Mouse (Mus musculus): ENCODE results near the gene Tspan4. TPM values are rescaled to one million over a fixed set of nuclear protein-coding genes. Genes with fewer than 3 reads are reported as not detected.

Gene Tspan4
- polyA plus RNA-seq, 1 experiment from 2014 or later, result 35.8 TPM

DNA sequence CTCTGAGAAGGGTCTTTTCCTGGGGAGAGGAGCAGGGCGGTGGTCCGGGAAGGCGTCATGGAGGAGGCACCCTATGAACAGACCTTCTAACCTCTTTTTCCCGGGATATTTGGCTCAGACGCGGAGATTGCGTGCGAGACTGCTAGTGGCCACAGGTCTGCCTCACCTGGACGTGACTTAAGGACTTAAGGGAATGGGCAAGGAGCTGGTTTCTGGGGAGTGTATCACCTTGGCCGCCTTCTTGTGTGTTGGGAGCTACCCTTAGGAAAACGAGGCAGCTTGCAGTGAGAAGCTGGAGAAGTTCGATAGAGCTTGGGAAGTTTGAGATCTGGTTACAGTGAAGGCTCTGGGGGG lies 742 bp downstream of the Tspan4 start:
- Histone ChIP-seq H3K27me3 (ENCODE audit: control insufficient read depth, insufficient read depth, low read length) (peaks cover 12% of the 10 kb centered on the region), H3K9ac (ENCODE audit: low read length) (peak overlapping the region; percentile 95), H3K4me2 (ENCODE audit: low read depth) (peak overlapping the region; percentile 75), H3K36me3 (ENCODE audit: control insufficient read depth, insufficient read depth, low read length) (peaks cover 8% of the 10 kb centered on the region; the same call in 1 of the 2 replicates), H3K9me3 (ENCODE audit: control insufficient read depth, low read length) (no peaks in the 10 kb centered on the region), H3K4me3 (ENCODE audit: low read depth, low read length) (peak overlapping the region; percentile 82), H3K4me1 (ENCODE audit: control insufficient read depth, insufficient read depth, low read length) (peaks cover 19% of the 10 kb centered on the region), H3K27ac (ENCODE audit: low read depth, low read length) (no peak overlapping the region)
- 1% methylated on average over 12 of the region's 12 CpGs for WGBS
- DNase-seq (ENCODE audit: low spot score) (no peak), ATAC-seq (ENCODE audit: insufficient read depth, low FRiP score, low TSS enrichment) (no peak; the same call in 1 of the 2 replicates)

GRCm38 (mm10) chr7:141476226-141476980 lies 1.4 kb downstream of the Tspan4 start:
- DNase-seq (ENCODE audit: low spot score) (peak; percentile 41), ATAC-seq (ENCODE audit: insufficient read depth, low FRiP score, low TSS enrichment) (no peak)
- Histone ChIP-seq H3K4me1 (ENCODE audit: control insufficient read depth, insufficient read depth, low read length) (peaks cover 24% of the 10 kb centered on the region), H3K27ac (ENCODE audit: low read depth, low read length) (peak overlapping the region; percentile 50; the same call in 1 of the 2 replicates), H3K4me2 (ENCODE audit: low read depth) (peak overlapping the region; percentile 75), H3K36me3 (ENCODE audit: control insufficient read depth, insufficient read depth, low read length) (peaks cover 6% of the 10 kb centered on the region; the same call in 1 of the 2 replicates), H3K9ac (ENCODE audit: low read length) (peak overlapping the region; percentile 11; the same call in 1 of the 2 replicates), H3K9me3 (ENCODE audit: control insufficient read depth, low read length) (no peaks in the 10 kb centered on the region), H3K4me3 (ENCODE audit: low read depth, low read length) (peak overlapping the region; percentile 82), H3K27me3 (ENCODE audit: control insufficient read depth, insufficient read depth, low read length) (peaks cover 12% of the 10 kb centered on the region)
- WGBS, result 4% methylated on average over 17 of the region's 17 CpGs

- 29% methylated on average over 7 of the region's 7 CpGs for WGBS
- DNase-seq (ENCODE audit: low spot score) (no peak), ATAC-seq (ENCODE audit: insufficient read depth, low FRiP score, low TSS enrichment) (no peak)
- Histone ChIP-seq H3K36me3 (ENCODE audit: control insufficient read depth, insufficient read depth, low read length) (peaks cover 5% of the 10 kb centered on the region; the same call in 1 of the 2 replicates), H3K27ac (ENCODE audit: low read depth, low read length) (peak overlapping the region; percentile 50; the same call in 1 of the 2 replicates), H3K4me2 (ENCODE audit: low read depth) (peak overlapping the region; percentile 75), H3K9ac (ENCODE audit: low read length) (peak overlapping the region; percentile 11; the same call in 1 of the 2 replicates), H3K4me3 (ENCODE audit: low read depth, low read length) (peak overlapping the region; percentile 82), H3K27me3 (ENCODE audit: control insufficient read depth, insufficient read depth, low read length) (peaks cover 12% of the 10 kb centered on the region), H3K4me1 (ENCODE audit: control insufficient read depth, insufficient read depth, low read length) (peaks cover 28% of the 10 kb centered on the region), H3K9me3 (ENCODE audit: control insufficient read depth, low read length) (no peaks in the 10 kb centered on the region)
Measured at GRCm38 (mm10) chr7:141476981-141477370, 1.9 kb downstream of the Tspan4 start.

DNA sequence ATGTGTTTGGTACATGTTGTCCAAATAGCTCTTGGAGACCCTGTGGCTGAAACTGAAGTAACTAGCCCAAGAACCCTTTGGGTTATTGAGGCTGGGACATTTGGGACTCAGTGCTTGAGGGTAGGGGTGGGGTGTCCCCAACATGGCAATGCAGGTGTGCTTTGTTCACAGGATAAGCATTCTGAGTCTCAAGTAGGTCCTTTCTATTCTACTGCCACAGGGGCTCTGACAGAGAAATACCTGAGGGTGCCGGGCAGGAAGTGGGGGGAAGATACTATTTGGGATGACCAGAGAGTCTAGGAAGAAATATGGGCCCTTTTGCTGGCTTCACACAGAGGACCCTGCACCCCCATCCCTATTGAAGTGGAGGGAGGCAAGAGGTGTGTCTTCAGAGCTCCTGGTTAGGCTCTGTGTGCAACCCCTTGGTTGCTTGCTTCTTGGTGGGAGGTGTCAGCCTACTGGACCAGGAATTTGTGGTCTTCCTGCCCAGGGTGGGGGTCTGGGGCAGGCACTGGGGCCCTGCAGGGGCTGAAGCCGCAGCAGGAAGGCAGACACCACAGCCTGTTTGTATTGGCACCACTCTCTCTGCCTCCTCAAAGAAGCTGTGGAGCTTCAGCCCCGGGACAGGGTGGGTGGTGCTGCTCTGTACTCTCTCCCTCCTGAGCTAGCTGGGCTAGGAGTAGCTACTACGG lies 2.7 kb downstream of the Tspan4 start:
- ATAC-seq (ENCODE audit: insufficient read depth, low FRiP score, low TSS enrichment) (no peak), DNase-seq (ENCODE audit: low spot score) (no peak)
- no peak overlapping the region for H3K4me3 ChIP-seq (ENCODE audit: low read depth, low read length)
- peaks cover 15% of the 10 kb centered on the region for H3K27me3 ChIP-seq (ENCODE audit: control insufficient read depth, insufficient read depth, low read length)
- no peaks in the 10 kb centered on the region for H3K9me3 ChIP-seq (ENCODE audit: control insufficient read depth, low read length)
- 64% methylated on average over 4 of the region's 4 CpGs for WGBS
- H3K4me2 ChIP-seq (ENCODE audit: low read depth), result no peak overlapping the region
- H3K36me3 ChIP-seq (ENCODE audit: control insufficient read depth, insufficient read depth, low read length), result 0 out of 2 replicates have a peak, but pooled peaks cover 2% of the 10 kb centered on the region
- no peak overlapping the region for H3K9ac ChIP-seq (ENCODE audit: low read length)
- no peak overlapping the region for H3K27ac ChIP-seq (ENCODE audit: low read depth, low read length)
- peaks cover 32% of the 10 kb centered on the region for H3K4me1 ChIP-seq (ENCODE audit: control insufficient read depth, insufficient read depth, low read length)

- Histone ChIP-seq H3K4me1 (ENCODE audit: control insufficient read depth, insufficient read depth, low read length) (peaks cover 32% of the 10 kb centered on the region), H3K27ac (ENCODE audit: low read depth, low read length) (no peak overlapping the region), H3K4me2 (ENCODE audit: low read depth) (no peak overlapping the region), H3K9me3 (ENCODE audit: control insufficient read depth, low read length) (no peaks in the 10 kb centered on the region), H3K36me3 (ENCODE audit: control insufficient read depth, insufficient read depth, low read length) (no peaks in the 10 kb centered on the region), H3K27me3 (ENCODE audit: control insufficient read depth, insufficient read depth, low read length) (peaks cover 15% of the 10 kb centered on the region), H3K9ac (ENCODE audit: low read length) (no peak overlapping the region), H3K4me3 (ENCODE audit: low read depth, low read length) (no peak overlapping the region)
- WGBS, result 86% methylated on average over 5 of the region's 5 CpGs
- no peak for DNase-seq (ENCODE audit: low spot score)
- no peak for ATAC-seq (ENCODE audit: insufficient read depth, low FRiP score, low TSS enrichment)
Measured at GRCm38 (mm10) chr7:141478270-141478748, 3.3 kb downstream of the Tspan4 start.

- Histone ChIP-seq H3K36me3 (ENCODE audit: control insufficient read depth, insufficient read depth, low read length) (no peaks in the 10 kb centered on the region), H3K9me3 (ENCODE audit: control insufficient read depth, low read length) (no peaks in the 10 kb centered on the region), H3K4me3 (ENCODE audit: low read depth, low read length) (peak overlapping the region; percentile 57; the same call in 1 of the 2 replicates), H3K27ac (ENCODE audit: low read depth, low read length) (no peak overlapping the region), H3K9ac (ENCODE audit: low read length) (no peak overlapping the region), H3K4me1 (ENCODE audit: control insufficient read depth, insufficient read depth, low read length) (peaks cover 16% of the 10 kb centered on the region), H3K4me2 (ENCODE audit: low read depth) (peak overlapping the region; percentile 97), H3K27me3 (ENCODE audit: control insufficient read depth, insufficient read depth, low read length) (peaks cover 14% of the 10 kb centered on the region)
- DNase-seq (ENCODE audit: low spot score) (peak; percentile 72), ATAC-seq (ENCODE audit: insufficient read depth, low FRiP score, low TSS enrichment) (peak; percentile 36; the same call in 1 of the 2 replicates)
- 10% methylated on average over 10 of the region's 10 CpGs for WGBS
Measured at GRCm38 (mm10) chr7:141480842-141481497, 5.9 kb downstream of the Tspan4 start.

DNA sequence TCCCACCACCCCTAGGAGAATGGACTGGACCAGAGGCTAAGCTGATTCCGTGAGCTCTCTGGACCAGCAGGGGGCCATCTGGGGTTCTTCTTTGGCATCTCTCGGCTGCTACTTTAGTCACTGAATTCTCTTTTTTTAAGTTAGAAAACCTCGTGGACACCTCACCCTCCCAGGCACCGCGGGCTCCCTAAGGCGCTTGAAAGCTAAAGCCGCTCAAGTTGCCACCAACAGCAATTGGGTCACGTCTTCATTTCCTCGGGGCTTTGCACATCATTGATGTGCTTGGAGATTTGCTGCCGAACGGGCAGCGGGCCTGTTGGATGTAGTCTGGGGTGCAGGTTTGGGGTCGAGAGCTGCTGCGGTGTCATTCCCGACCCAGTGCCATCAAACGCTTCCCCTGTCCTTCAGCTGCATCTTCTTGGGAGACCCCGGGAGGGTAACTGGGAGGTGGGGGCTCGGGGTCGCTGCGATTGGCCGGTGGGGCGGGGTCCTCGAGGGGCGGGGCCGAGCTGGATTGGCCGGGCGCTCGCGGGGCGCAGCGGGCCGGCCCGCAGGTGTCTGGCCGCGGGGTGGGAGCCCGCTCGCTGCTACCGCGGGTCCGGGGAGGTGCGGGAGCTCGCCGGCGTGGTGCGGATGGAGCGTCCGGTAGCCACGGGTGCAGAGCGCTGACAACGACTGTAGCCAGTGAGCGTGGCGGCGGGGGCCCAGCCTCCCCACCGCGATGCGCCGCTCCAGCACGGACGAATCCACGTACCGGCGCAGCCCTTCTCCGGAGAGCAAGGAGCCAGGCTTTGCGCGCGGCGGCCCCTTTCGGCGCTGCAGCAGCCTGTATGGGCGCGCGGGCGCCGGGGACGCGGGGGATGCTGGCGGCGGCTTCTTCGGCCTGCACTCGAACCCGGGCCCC lies 6.7 kb downstream of the Tspan4 start:
- H3K36me3 ChIP-seq (ENCODE audit: control insufficient read depth, insufficient read depth, low read length), result no peaks in the 10 kb centered on the region
- WGBS, result 1% methylated on average over 68 of the region's 81 CpGs
- DNase-seq (ENCODE audit: low spot score), result peak; percentile 72
- H3K27me3 ChIP-seq (ENCODE audit: control insufficient read depth, insufficient read depth, low read length), result peaks cover 11% of the 10 kb centered on the region
- peaks cover 13% of the 10 kb centered on the region for H3K4me1 ChIP-seq (ENCODE audit: control insufficient read depth, insufficient read depth, low read length)
- H3K27ac ChIP-seq (ENCODE audit: low read depth, low read length), result no peak overlapping the region; the same call in 1 of the 2 replicates
- peak; percentile 56 for ATAC-seq (ENCODE audit: insufficient read depth, low FRiP score, low TSS enrichment)
- H3K9me3 ChIP-seq (ENCODE audit: control insufficient read depth, low read length), result no peaks in the 10 kb centered on the region
- H3K4me2 ChIP-seq (ENCODE audit: low read depth), result peak overlapping the region; percentile 97
- peak overlapping the region; percentile 57 for H3K4me3 ChIP-seq (ENCODE audit: low read depth, low read length)
- peak overlapping the region; percentile 60 for H3K9ac ChIP-seq (ENCODE audit: low read length)
